Mouse (Mus musculus) adrenal gland, adult 8-10 months (tissue): ENCODE data around the gene Fam107a. TPM values are rescaled to one million over a fixed set of nuclear protein-coding genes. Genes with fewer than 3 reads are reported as not detected.

Experiments
- DNase-seq: peaks from one replicate; pipeline ENCODE4 v3.0.0; 2022
- total RNA-seq, 4 experiments: library from RNA; stranded (reverse); gene quantifications; 2 replicates each; pipeline ENCODE4 v1.2.4; 2022

Gene Fam107a
- total RNA-seq, 4 experiments from 2014 or later: 3.7 to 6.7 (median 5.6) TPM

- DNase-seq: no peak
These were observed 61.8 kb downstream of the Fam107a start for GRCm38 (mm10) chr14:8256072-8256471.

- peak; percentile 22 for DNase-seq
These were observed 62.6 kb downstream of the Fam107a start for GRCm38 (mm10) chr14:8255076-8255729.

GRCm38 (mm10) chr14:8251330-8251885, 66.4 kb downstream of the Fam107a start:
- no peak for DNase-seq

GRCm38 (mm10) chr14:8250141-8250871, 67.5 kb downstream of the Fam107a start:
- no peak for DNase-seq

GRCm38 (mm10) chr14:8249206-8249605, 68.6 kb downstream of the Fam107a start:
- no peak for DNase-seq

GRCm38 (mm10) chr14:8246878-8247277, 70.9 kb downstream of the Fam107a start:
- no peak for DNase-seq

Other genes with a start within 250 kb of the Fam107a start
- gene Rpp14, start 237.7 kb downstream of the Fam107a start, total RNA-seq: 10 to 100 TPM; 35.2 to 44.8 (median 41.3) TPM
- gene Pxk, start 219.8 kb downstream of the Fam107a start, total RNA-seq: 10 to 100 TPM; 62.3 to 72.3 (median 68.1) TPM
- gene Pdhb, start 145.0 kb downstream of the Fam107a start, total RNA-seq: 100 to 1,000 TPM; 184 to 265 (median 230) TPM
- gene Kctd6, start 103.9 kb downstream of the Fam107a start, total RNA-seq: 10 to 100 TPM; 15.1 to 22.2 (median 18.1) TPM
- gene Acox2, start 58.7 kb downstream of the Fam107a start, total RNA-seq: under 1 TPM in 3 of 4 experiments, not detected in 1; 0.21 to 0.46 (median 0.26) TPM
- gene Oit1, start 60.7 kb upstream of the Fam107a start, total RNA-seq: not detected